Mouse (Mus musculus): ENCODE data around the gene Adgra1. TPM values are rescaled to one million over a fixed set of nuclear protein-coding genes. Genes with fewer than 3 reads are reported as not detected.
A peak's percentile ranks its signal among the peaks of the same experiment; 100 is the strongest.

The Adgra1 gene
- polyA plus RNA-seq, 1 experiment from 2014 or later = 0.08 TPM

DNA sequence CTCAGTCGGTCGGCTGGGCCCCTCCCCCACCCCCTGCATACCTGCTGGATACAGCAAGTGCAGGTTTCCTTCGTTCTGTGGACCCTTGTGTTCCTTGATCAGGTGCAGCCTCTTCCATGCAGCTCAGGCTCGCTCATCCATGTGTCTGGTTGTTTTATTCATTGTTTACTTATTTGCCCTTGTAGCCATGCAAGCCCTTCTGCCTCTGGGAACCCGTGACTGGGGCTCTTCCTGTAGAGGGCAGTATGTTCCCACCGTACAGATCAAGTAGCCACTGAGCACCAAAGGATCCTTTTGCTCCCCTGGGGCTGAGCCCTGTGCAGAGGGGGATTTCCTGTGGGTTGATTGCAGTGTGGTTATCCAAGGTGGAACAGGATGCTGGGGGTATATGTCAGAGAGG is 71.7 kb downstream of the Adgra1 start:
- no peaks in the 10 kb centered on the region; the same call in 1 of the 2 replicates for H3K27me3 ChIP-seq (replicated peaks; ENCODE audit: control insufficient read depth, insufficient read depth, low read length)
- H3K4me3 ChIP-seq (ENCODE audit: low read depth, low read length) = no peak overlapping the region
- WGBS = 7% methylated on average over 6 of the region's 6 CpGs
- DNase-seq (ENCODE audit: low spot score) = no peak
- ATAC-seq (replicated peaks; ENCODE audit: low FRiP score) = peak; percentile 58
- H3K27ac ChIP-seq (ENCODE audit: low read depth, low read length) = no peak overlapping the region
- no peaks in the 10 kb centered on the region for H3K9me3 ChIP-seq (ENCODE audit: control insufficient read depth, low read length)
- peak overlapping the region; percentile 37; the same call in 1 of the 2 replicates for H3K4me2 ChIP-seq
- H3K4me1 ChIP-seq (replicated peaks; ENCODE audit: control insufficient read depth, insufficient read depth, low read length) = no peaks in the 10 kb centered on the region
- no peaks in the 10 kb centered on the region for H3K36me3 ChIP-seq (ENCODE audit: control insufficient read depth, insufficient read depth, low read length)
- no peak overlapping the region for H3K9ac ChIP-seq (ENCODE audit: low read depth, low read length)

- no peaks in the 10 kb centered on the region for H3K36me3 ChIP-seq (ENCODE audit: control insufficient read depth, insufficient read depth, low read length)
- H3K4me1 ChIP-seq (replicated peaks; ENCODE audit: control insufficient read depth, insufficient read depth, low read length) = no peaks in the 10 kb centered on the region
- no peak for DNase-seq (ENCODE audit: low spot score)
- H3K4me3 ChIP-seq (ENCODE audit: low read depth, low read length) = no peak overlapping the region
- H3K27ac ChIP-seq (ENCODE audit: low read depth, low read length) = no peak overlapping the region
- no peak overlapping the region for H3K9ac ChIP-seq (ENCODE audit: low read depth, low read length)
- peaks cover 5% of the 10 kb centered on the region; the same call in 1 of the 2 replicates for H3K27me3 ChIP-seq (replicated peaks; ENCODE audit: control insufficient read depth, insufficient read depth, low read length)
- ATAC-seq (replicated peaks; ENCODE audit: low FRiP score) = no peak
- no peaks in the 10 kb centered on the region for H3K9me3 ChIP-seq (ENCODE audit: control insufficient read depth, low read length)
- no peak overlapping the region for H3K4me2 ChIP-seq
- 78% methylated on average over 5 of the region's 5 CpGs for WGBS
These were observed 74.2 kb downstream of the Adgra1 start for GRCm38 (mm10) chr7:139908176-139908575.

- Histone ChIP-seq H3K9ac (ENCODE audit: low read depth, low read length) (no peak overlapping the region), H3K36me3 (ENCODE audit: control insufficient read depth, insufficient read depth, low read length) (no peaks in the 10 kb centered on the region), H3K4me3 (ENCODE audit: low read depth, low read length) (no peak overlapping the region), H3K9me3 (ENCODE audit: control insufficient read depth, low read length) (no peaks in the 10 kb centered on the region), H3K27ac (ENCODE audit: low read depth, low read length) (no peak overlapping the region), H3K4me2 (no peak overlapping the region), H3K4me1 (replicated peaks; ENCODE audit: control insufficient read depth, insufficient read depth, low read length) (no peaks in the 10 kb centered on the region), H3K27me3 (replicated peaks; ENCODE audit: control insufficient read depth, insufficient read depth, low read length) (peaks cover 17% of the 10 kb centered on the region)
- ATAC-seq (replicated peaks; ENCODE audit: low FRiP score) (no peak), DNase-seq (ENCODE audit: low spot score) (no peak)
- WGBS = 55% methylated on average over 6 of the region's 6 CpGs
These were observed 75.5 kb downstream of the Adgra1 start for GRCm38 (mm10) chr7:139909469-139909868.

DNA sequence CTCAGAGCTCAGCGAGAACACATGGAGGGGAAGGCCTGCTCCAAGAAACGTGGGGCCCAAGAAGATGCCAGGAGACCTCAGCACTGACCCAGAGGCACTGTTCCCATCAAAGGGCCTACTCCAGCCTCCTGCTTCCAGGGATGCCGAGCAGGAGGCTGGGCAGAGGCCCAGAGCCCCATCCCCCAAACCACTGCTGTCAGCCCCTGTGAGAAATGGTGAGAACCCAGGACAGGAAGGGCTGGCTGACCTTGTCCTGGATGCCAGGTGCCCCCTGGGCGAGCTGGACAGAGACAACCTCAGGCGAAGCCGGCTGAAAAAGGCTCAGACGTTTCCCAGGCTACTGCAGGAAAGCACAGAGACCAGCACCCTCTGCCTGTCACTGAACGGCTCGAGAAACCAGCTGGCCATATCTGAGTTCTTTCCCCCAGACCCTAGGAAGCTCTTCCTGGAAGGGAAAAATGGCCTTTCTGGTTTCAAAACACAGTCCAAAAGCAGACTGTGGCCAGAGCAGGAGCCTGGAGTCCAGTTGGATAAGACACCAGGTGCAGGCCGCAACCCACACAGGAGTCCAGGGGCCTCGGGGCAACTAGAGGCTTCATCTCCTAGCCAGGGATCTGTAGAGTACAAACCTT is 76.3 kb downstream of the Adgra1 start:
- 56% methylated on average over 11 of the region's 11 CpGs for WGBS
- DNase-seq (ENCODE audit: low spot score) (no peak), ATAC-seq (replicated peaks; ENCODE audit: low FRiP score) (no peak)
- H3K36me3 ChIP-seq (ENCODE audit: control insufficient read depth, insufficient read depth, low read length) = no peaks in the 10 kb centered on the region
- no peak overlapping the region for H3K4me2 ChIP-seq
- no peak overlapping the region for H3K9ac ChIP-seq (ENCODE audit: low read depth, low read length)
- no peak overlapping the region for H3K27ac ChIP-seq (ENCODE audit: low read depth, low read length)
- H3K9me3 ChIP-seq (ENCODE audit: control insufficient read depth, low read length) = no peaks in the 10 kb centered on the region
- no peaks in the 10 kb centered on the region; the same call in 1 of the 2 replicates for H3K4me1 ChIP-seq (replicated peaks; ENCODE audit: control insufficient read depth, insufficient read depth, low read length)
- no peak overlapping the region for H3K4me3 ChIP-seq (ENCODE audit: low read depth, low read length)
- H3K27me3 ChIP-seq (replicated peaks; ENCODE audit: control insufficient read depth, insufficient read depth, low read length) = peaks cover 23% of the 10 kb centered on the region

- DNase-seq (ENCODE audit: low spot score) (peak; percentile 47), ATAC-seq (replicated peaks; ENCODE audit: low FRiP score) (peak; percentile 84)
- H3K4me3 ChIP-seq (ENCODE audit: low read depth, low read length) = peak overlapping the region; percentile 33
- H3K27ac ChIP-seq (ENCODE audit: low read depth, low read length) = no peak overlapping the region
- no peaks in the 10 kb centered on the region for H3K9me3 ChIP-seq (ENCODE audit: control insufficient read depth, low read length)
- WGBS = 10% methylated on average over 29 of the region's 29 CpGs
- no peaks in the 10 kb centered on the region for H3K36me3 ChIP-seq (ENCODE audit: control insufficient read depth, insufficient read depth, low read length)
- H3K4me1 ChIP-seq (replicated peaks; ENCODE audit: control insufficient read depth, insufficient read depth, low read length) = no peaks in the 10 kb centered on the region; the same call in 1 of the 2 replicates
- peaks cover 39% of the 10 kb centered on the region for H3K27me3 ChIP-seq (replicated peaks; ENCODE audit: control insufficient read depth, insufficient read depth, low read length)
- no peak overlapping the region for H3K9ac ChIP-seq (ENCODE audit: low read depth, low read length)
- peak overlapping the region; percentile 58 for H3K4me2 ChIP-seq
These were observed 80.4 kb downstream of the Adgra1 start for GRCm38 (mm10) chr7:139914141-139915047.

GRCm38 (mm10) chr7:139915646-139916257 is 81.8 kb downstream of the Adgra1 start:
- Histone ChIP-seq H3K4me3 (ENCODE audit: low read depth, low read length) (no peak overlapping the region), H3K9ac (ENCODE audit: low read depth, low read length) (no peak overlapping the region), H3K4me2 (peak overlapping the region; percentile 28; the same call in 1 of the 2 replicates), H3K4me1 (replicated peaks; ENCODE audit: control insufficient read depth, insufficient read depth, low read length) (no peaks in the 10 kb centered on the region; the same call in 1 of the 2 replicates), H3K27me3 (replicated peaks; ENCODE audit: control insufficient read depth, insufficient read depth, low read length) (peaks cover 40% of the 10 kb centered on the region), H3K9me3 (ENCODE audit: control insufficient read depth, low read length) (no peaks in the 10 kb centered on the region), H3K27ac (ENCODE audit: low read depth, low read length) (no peak overlapping the region), H3K36me3 (ENCODE audit: control insufficient read depth, insufficient read depth, low read length) (no peaks in the 10 kb centered on the region)
- no peak for ATAC-seq (replicated peaks; ENCODE audit: low FRiP score)
- no peak for DNase-seq (ENCODE audit: low spot score)
- WGBS = 11% methylated on average over 14 of the region's 14 CpGs

- no peaks in the 10 kb centered on the region; the same call in 1 of the 2 replicates for H3K4me1 ChIP-seq (replicated peaks; ENCODE audit: control insufficient read depth, insufficient read depth, low read length)
- H3K27ac ChIP-seq (ENCODE audit: low read depth, low read length) = no peak overlapping the region
- H3K36me3 ChIP-seq (ENCODE audit: control insufficient read depth, insufficient read depth, low read length) = no peaks in the 10 kb centered on the region
- DNase-seq (ENCODE audit: low spot score) = no peak
- H3K9me3 ChIP-seq (ENCODE audit: control insufficient read depth, low read length) = no peaks in the 10 kb centered on the region
- H3K4me2 ChIP-seq = no peak overlapping the region
- 0% methylated on average over 1 of the region's 1 CpGs for WGBS
- no peak for ATAC-seq (replicated peaks; ENCODE audit: low FRiP score)
- peaks cover 42% of the 10 kb centered on the region for H3K27me3 ChIP-seq (replicated peaks; ENCODE audit: control insufficient read depth, insufficient read depth, low read length)
- H3K4me3 ChIP-seq (ENCODE audit: low read depth, low read length) = no peak overlapping the region
- H3K9ac ChIP-seq (ENCODE audit: low read depth, low read length) = no peak overlapping the region
These were observed 82.4 kb downstream of the Adgra1 start for GRCm38 (mm10) chr7:139916345-139916744.

- DNase-seq (ENCODE audit: low spot score) (no peak), ATAC-seq (replicated peaks; ENCODE audit: low FRiP score) (no peak)
- H3K27me3 ChIP-seq (replicated peaks; ENCODE audit: control insufficient read depth, insufficient read depth, low read length) = peaks cover 37% of the 10 kb centered on the region
- no peak overlapping the region for H3K4me2 ChIP-seq
- no peaks in the 10 kb centered on the region for H3K36me3 ChIP-seq (ENCODE audit: control insufficient read depth, insufficient read depth, low read length)
- H3K4me1 ChIP-seq (replicated peaks; ENCODE audit: control insufficient read depth, insufficient read depth, low read length) = no peaks in the 10 kb centered on the region; the same call in 1 of the 2 replicates
- no peak overlapping the region for H3K4me3 ChIP-seq (ENCODE audit: low read depth, low read length)
- H3K9me3 ChIP-seq (ENCODE audit: control insufficient read depth, low read length) = no peaks in the 10 kb centered on the region
- WGBS = 76% methylated on average over 4 of the region's 4 CpGs
- no peak overlapping the region for H3K9ac ChIP-seq (ENCODE audit: low read depth, low read length)
- no peak overlapping the region for H3K27ac ChIP-seq (ENCODE audit: low read depth, low read length)
These were observed 84.3 kb downstream of the Adgra1 start for GRCm38 (mm10) chr7:139918262-139918661.
